Mouse (Mus musculus) liver, embryonic 12.5 days (tissue): ENCODE results near the gene Arid1b. TPM values are rescaled to one million over a fixed set of nuclear protein-coding genes. Genes with fewer than 3 reads are reported as not detected.

ENCODE experiments used
- ATAC-seq: fragments of 200-750 bp; cut with Nextera tagmentation; 2 replicates; pipeline ENCODE4 v1.8.0; 2017; ENCODE audit warnings: moderate number of reproducible peaks, mild to moderate bottlenecking, moderate library complexity
- H3K27ac ChIP-seq: fragments of 300-500 bp; sonication (generic); 2 replicates; pipeline ENCODE4 v1.5.1; 2016; ENCODE audit warnings: mild to moderate bottlenecking
- H3K27me3 ChIP-seq: fragments of 300-500 bp; sonication (generic); replicated peaks from 2 replicates; pipeline ENCODE4 v1.6.1; 2016; ENCODE audit warnings: mild to moderate bottlenecking, moderate library complexity
- H3K36me3 ChIP-seq: fragments of 300-500 bp; sonication (generic); 2 replicates; pipeline ENCODE4 v1.6.1; 2016; ENCODE audit warnings: mild to moderate bottlenecking, moderate library complexity
- H3K4me1 ChIP-seq: fragments of 300-500 bp; sonication (generic); 2 replicates; pipeline ENCODE4 v1.6.1; 2016
- H3K4me2 ChIP-seq: fragments of 300-500 bp; sonication (generic); 2 replicates; pipeline ENCODE4 v1.6.1; 2016; ENCODE audit warnings: mild to moderate bottlenecking, moderate library complexity
- H3K4me3 ChIP-seq: fragments of 300-500 bp; sonication (generic); 2 replicates; pipeline ENCODE4 v1.5.1; 2016; ENCODE audit warnings: mild to moderate bottlenecking, moderate library complexity
- H3K9ac ChIP-seq: fragments of 300-500 bp; sonication (generic); 2 replicates; pipeline ENCODE4 v1.6.1; 2016; ENCODE audit warnings: mild to moderate bottlenecking, moderate library complexity
- H3K9me3 ChIP-seq: fragments of 300-500 bp; sonication (generic); replicated peaks from 2 replicates; pipeline ENCODE4 v1.6.1; 2016; ENCODE audit warnings: mild to moderate bottlenecking, moderate library complexity
- WGBS: fragments of 180-500 bp; shearing (Covaris S2); methylation state at CpG from one replicate; pipeline ENCODE4 v1.1.7; 2016; ENCODE audit not compliant: insufficient replicate concordance; 5-methylcytosine and 5-hydroxymethylcytosine counted together
- polyA plus RNA-seq: library from polyadenylated mRNA; unstranded; fragments of >200 nt; fragmentation: Nextera tagmentation; extraction: Ambion mirVana; gene quantifications from 2 replicates; pipeline ENCODE4 v1.2.1, GENCODE M21; 2016

Arid1b gene
- polyA plus RNA-seq, 1 experiment from 2014 or later = 5.5 TPM

- peaks cover 48% of the 10 kb centered on the region for H3K4me1 ChIP-seq
- ATAC-seq = no peak
These were observed 209.4 kb downstream of the Arid1b start for GRCm38 (mm10) chr17:5203346-5204102.

GRCm38 (mm10) chr17:5204103-5204665 lies 210.1 kb downstream of the Arid1b start:
- Histone ChIP-seq H3K9me3 (no peaks in the 10 kb centered on the region), H3K36me3 (no peaks in the 10 kb centered on the region), H3K4me3 (no peak overlapping the region), H3K4me1 (peaks cover 43% of the 10 kb centered on the region), H3K27ac (no peak overlapping the region), H3K9ac (no peak overlapping the region), H3K4me2 (no peak overlapping the region), H3K27me3 (no peaks in the 10 kb centered on the region)
- ATAC-seq = no peak
- WGBS = 83% methylated on average over 9 of the region's 9 CpGs

More at GRCm38 (mm10) chr17:5203346-5204102, 209.4 kb downstream of the Arid1b start:
- WGBS = 77% methylated on average over 10 of the region's 10 CpGs
- Histone ChIP-seq H3K9me3 (no peaks in the 10 kb centered on the region), H3K4me2 (no peak overlapping the region), H3K27me3 (no peaks in the 10 kb centered on the region), H3K36me3 (no peaks in the 10 kb centered on the region), H3K4me3 (no peak overlapping the region), H3K9ac (no peak overlapping the region), H3K27ac (no peak overlapping the region)

GRCm38 (mm10) chr17:5205163-5205581 lies 211.0 kb downstream of the Arid1b start:
- peaks cover 46% of the 10 kb centered on the region for H3K4me1 ChIP-seq
- no peaks in the 10 kb centered on the region for H3K9me3 ChIP-seq
- 77% methylated on average over 7 of the region's 7 CpGs for WGBS
- no peaks in the 10 kb centered on the region for H3K27me3 ChIP-seq
- H3K4me3 ChIP-seq = no peak overlapping the region
- no peaks in the 10 kb centered on the region for H3K36me3 ChIP-seq
- no peak for ATAC-seq
- H3K27ac ChIP-seq = no peak overlapping the region
- no peak overlapping the region for H3K9ac ChIP-seq
- no peak overlapping the region for H3K4me2 ChIP-seq

GRCm38 (mm10) chr17:5206731-5207130 lies 212.6 kb downstream of the Arid1b start:
- 50% methylated on average over 9 of the region's 9 CpGs for WGBS
- ATAC-seq = peak; percentile 52
- peak overlapping the region; percentile 64 for H3K27ac ChIP-seq
- H3K36me3 ChIP-seq = no peaks in the 10 kb centered on the region
- no peaks in the 10 kb centered on the region for H3K27me3 ChIP-seq
- H3K4me2 ChIP-seq = no peak overlapping the region
- H3K4me3 ChIP-seq = no peak overlapping the region
- H3K9ac ChIP-seq = no peak overlapping the region
- H3K4me1 ChIP-seq = peaks cover 41% of the 10 kb centered on the region
- H3K9me3 ChIP-seq = no peaks in the 10 kb centered on the region

- 87% methylated on average over 8 of the region's 8 CpGs for WGBS
- H3K9ac ChIP-seq = no peak overlapping the region
- H3K4me1 ChIP-seq = peaks cover 30% of the 10 kb centered on the region
- H3K27ac ChIP-seq = no peak overlapping the region
- H3K4me3 ChIP-seq = no peak overlapping the region
- H3K27me3 ChIP-seq = no peaks in the 10 kb centered on the region
- H3K9me3 ChIP-seq = no peaks in the 10 kb centered on the region
- no peak overlapping the region for H3K4me2 ChIP-seq
- no peak for ATAC-seq
- H3K36me3 ChIP-seq = no peaks in the 10 kb centered on the region
These were observed 213.7 kb downstream of the Arid1b start for GRCm38 (mm10) chr17:5207881-5208280.

GRCm38 (mm10) chr17:5208362-5208761 lies 214.2 kb downstream of the Arid1b start:
- Histone ChIP-seq H3K9me3 (no peaks in the 10 kb centered on the region), H3K9ac (no peak overlapping the region), H3K4me1 (peaks cover 30% of the 10 kb centered on the region), H3K4me3 (no peak overlapping the region), H3K4me2 (no peak overlapping the region), H3K27me3 (no peaks in the 10 kb centered on the region), H3K36me3 (no peaks in the 10 kb centered on the region), H3K27ac (no peak overlapping the region)
- ATAC-seq = no peak
- WGBS = 36% methylated on average over 3 of the region's 3 CpGs

- Histone ChIP-seq H3K27me3 (no peaks in the 10 kb centered on the region), H3K9ac (no peak overlapping the region), H3K27ac (no peak overlapping the region), H3K4me3 (no peak overlapping the region), H3K4me2 (no peak overlapping the region), H3K36me3 (no peaks in the 10 kb centered on the region), H3K9me3 (no peaks in the 10 kb centered on the region), H3K4me1 (peaks cover 30% of the 10 kb centered on the region)
- 73% methylated on average over 1 of the region's 1 CpGs for WGBS
- no peak for ATAC-seq
These were observed 214.9 kb downstream of the Arid1b start for GRCm38 (mm10) chr17:5209076-5209475.

GRCm38 (mm10) chr17:5210101-5210727 lies 216.1 kb downstream of the Arid1b start:
- H3K36me3 ChIP-seq = no peaks in the 10 kb centered on the region
- H3K4me3 ChIP-seq = no peak overlapping the region
- peaks cover 29% of the 10 kb centered on the region for H3K4me1 ChIP-seq
- no peak overlapping the region for H3K4me2 ChIP-seq
- H3K9ac ChIP-seq = no peak overlapping the region
- H3K27ac ChIP-seq = no peak overlapping the region
- no peak for ATAC-seq
- no peaks in the 10 kb centered on the region for H3K27me3 ChIP-seq
- WGBS = 76% methylated on average over 6 of the region's 6 CpGs
- H3K9me3 ChIP-seq = no peaks in the 10 kb centered on the region

- no peak for ATAC-seq
- 68% methylated on average over 7 of the region's 7 CpGs for WGBS
- Histone ChIP-seq H3K4me1 (peaks cover 29% of the 10 kb centered on the region), H3K9ac (no peak overlapping the region), H3K27ac (no peak overlapping the region), H3K9me3 (no peaks in the 10 kb centered on the region), H3K4me3 (no peak overlapping the region), H3K27me3 (no peaks in the 10 kb centered on the region), H3K4me2 (no peak overlapping the region), H3K36me3 (no peaks in the 10 kb centered on the region)
These were observed 216.8 kb downstream of the Arid1b start for GRCm38 (mm10) chr17:5210891-5211290.

- no peaks in the 10 kb centered on the region for H3K27me3 ChIP-seq
- H3K27ac ChIP-seq = no peak overlapping the region
- no peak overlapping the region for H3K4me2 ChIP-seq
- H3K9ac ChIP-seq = no peak overlapping the region
- H3K4me1 ChIP-seq = peaks cover 31% of the 10 kb centered on the region
- H3K4me3 ChIP-seq = no peak overlapping the region
- H3K9me3 ChIP-seq = no peaks in the 10 kb centered on the region
- WGBS = 78% methylated on average over 12 of the region's 12 CpGs
- H3K36me3 ChIP-seq = no peaks in the 10 kb centered on the region
- ATAC-seq = no peak
These were observed 218.0 kb downstream of the Arid1b start for GRCm38 (mm10) chr17:5212166-5212565.

GRCm38 (mm10) chr17:5213441-5213840 lies 219.3 kb downstream of the Arid1b start:
- Histone ChIP-seq H3K36me3 (no peaks in the 10 kb centered on the region), H3K4me3 (no peak overlapping the region), H3K9me3 (no peaks in the 10 kb centered on the region), H3K9ac (no peak overlapping the region), H3K27me3 (no peaks in the 10 kb centered on the region), H3K27ac (no peak overlapping the region), H3K4me1 (peaks cover 28% of the 10 kb centered on the region), H3K4me2 (no peak overlapping the region)
- 68% methylated on average over 6 of the region's 6 CpGs for WGBS
- no peak for ATAC-seq

- Histone ChIP-seq H3K36me3 (no peaks in the 10 kb centered on the region), H3K9me3 (no peaks in the 10 kb centered on the region), H3K27ac (no peak overlapping the region), H3K4me1 (peaks cover 25% of the 10 kb centered on the region), H3K9ac (no peak overlapping the region), H3K27me3 (no peaks in the 10 kb centered on the region), H3K4me3 (no peak overlapping the region), H3K4me2 (no peak overlapping the region)
- ATAC-seq = peak; percentile 35; the same call in 1 of the 2 replicates
- WGBS = 80% methylated on average over 4 of the region's 4 CpGs
These were observed 221.2 kb downstream of the Arid1b start for GRCm38 (mm10) chr17:5215352-5215751.
